ENCODE assay signal across 27 mouse cellular contexts in genomic region chr5:111301736-111302135, GRCm38 (mm10). TPM values are rescaled to one million over a fixed set of nuclear protein-coding genes. Genes with fewer than 3 reads are reported as not detected.
DNase-seq lines count a peak whose midpoint lies in the region; ATAC-seq and TF ChIP-seq lines count a peak whose summit lies in the region.
"Had no signal": no experiment of that assay in that cellular context is flagged by ENCODE, and none has a peak within 500 bp of the region (broad histone marks: within the 10 kb centered on the region; RNA-seq: fewer than 3 reads in every experiment).

No protein-coding gene starts in this region.

- no peak overlapping the region for H3K4me2 ChIP-seq in kidney, embryonic 16.5 days (replicated peaks; ENCODE audit: low read depth, low read length)
- H3K4me2 ChIP-seq: heart, embryonic 13.5 days; hindbrain, embryonic 15.5 days; limb, embryonic 12.5 days; liver, embryonic 12.5 days had no signal

- no peak for TF ChIP-seq RAD21 in MEL (IDR thresholded peaks at IDR 0.05; ENCODE audit: low read depth, low read length)

- peak overlapping the region; percentile 61 for H3K27ac ChIP-seq in kidney, adult 2 months (ENCODE audit: insufficient read depth, low read depth, low read length)
- no peak overlapping the region for H3K27ac ChIP-seq in kidney, embryonic 16.5 days (ENCODE audit: low read length)
- H3K27ac ChIP-seq in MEL (ENCODE audit: control insufficient read depth, low read depth, low read length): no peak overlapping the region
- H3K27ac ChIP-seq: heart, embryonic 13.5 days; hindbrain, embryonic 10.5 days; hindbrain, embryonic 15.5 days; left cerebral cortex, adult 2 months; limb, embryonic 12.5 days; liver, embryonic 12.5 days had no signal

- no peaks in the 10 kb centered on the region for H3K36me3 ChIP-seq in kidney, adult 2 months (ENCODE audit: control insufficient read depth, insufficient read depth, low read length)
- H3K36me3 ChIP-seq in kidney, embryonic 16.5 days (ENCODE audit: insufficient read depth, low read length): no peaks in the 10 kb centered on the region
- no peaks in the 10 kb centered on the region for H3K36me3 ChIP-seq in MEL (ENCODE audit: control insufficient read depth in 1 of 2, insufficient read depth in 2 of 2, low read length in 2 of 2)
- H3K36me3 ChIP-seq: heart, embryonic 13.5 days; hindbrain, embryonic 10.5 days; hindbrain, embryonic 15.5 days; limb, embryonic 12.5 days; liver, embryonic 12.5 days had no signal

- H3K27me3 ChIP-seq in kidney, adult 2 months (replicated peaks; ENCODE audit: control insufficient read depth, insufficient read depth, low read length): no peaks in the 10 kb centered on the region
- no peaks in the 10 kb centered on the region for H3K27me3 ChIP-seq in kidney, embryonic 16.5 days (ENCODE audit: insufficient read depth, low read length)
- no peaks in the 10 kb centered on the region for H3K27me3 ChIP-seq in MEL (ENCODE audit: control insufficient read depth in 1 of 2, insufficient read depth in 2 of 2, low read length in 2 of 2)
- H3K27me3 ChIP-seq: heart, embryonic 13.5 days; hindbrain, embryonic 15.5 days; limb, embryonic 12.5 days; Patski had no signal

- H3K9me3 ChIP-seq in kidney, embryonic 16.5 days (ENCODE audit: low read length): 0 out of 2 replicates have a peak, but pooled peaks cover 3% of the 10 kb centered on the region
- H3K9me3 ChIP-seq in MEL (replicated peaks; ENCODE audit: insufficient read depth, low read length): no peaks in the 10 kb centered on the region
- H3K9me3 ChIP-seq: hindbrain, embryonic 10.5 days; hindbrain, embryonic 15.5 days; liver, embryonic 12.5 days had no signal

- DNase-seq in kidney, adult 2 months: peak; percentile 43
- DNase-seq in 416B (ENCODE audit: low read depth): peak; percentile 33
- peak; percentile 43 for DNase-seq in MEL (ENCODE audit: low read depth, low spot score)
- DNase-seq in retina, embryonic 14.5 days (ENCODE audit: low spot score): no peak
- no peak for DNase-seq in layer of hippocampus, postnatal 25 days (ENCODE audit: extremely low spot score in 1 of 2, low spot score in 1 of 2)
- DNase-seq in urinary bladder, postnatal 10 days (ENCODE audit: low spot score): no peak
- DNase-seq: adrenal gland, postnatal 10 days; cerebellum, adult 11-12 months; cerebellum, postnatal 10 days; heart, postnatal 10 days; kidney, adult 18-20 months; kidney, postnatal 14 days; liver, postnatal 0 days; thymus, postnatal 14 days had no signal

- WGBS in kidney, adult 2 months: 37% methylated on average over 7 of the region's 7 CpGs
- 67% methylated on average over 7 of the region's 7 CpGs for WGBS in kidney, embryonic 16.5 days

- no peak for TF ChIP-seq EP300 in MEL (IDR thresholded peaks at IDR 0.05; ENCODE audit: low read depth in 1 of 2, low read length in 2 of 2)

- no peak overlapping the region for H3K4me3 ChIP-seq in kidney, adult 2 months (ENCODE audit: insufficient read depth, low read depth, low read length)
- H3K4me3 ChIP-seq in kidney, embryonic 16.5 days (ENCODE audit: low read length): no peak overlapping the region
- no peak overlapping the region for H3K4me3 ChIP-seq in MEL (ENCODE audit: control insufficient read depth in 1 of 2, insufficient read depth in 1 of 2, low read depth in 2 of 2, low read length in 2 of 2)
- H3K4me3 ChIP-seq: erythroblast, embryonic 14.5 days; heart, embryonic 13.5 days; hindbrain, embryonic 10.5 days; hindbrain, embryonic 15.5 days; left cerebral cortex, adult 2 months; limb, embryonic 12.5 days; liver, embryonic 12.5 days had no signal

- H3K79me2 ChIP-seq in MEL (ENCODE audit: control insufficient read depth, insufficient read depth, low read length, poor library complexity): no peaks in the 10 kb centered on the region

- peaks cover 11% of the 10 kb centered on the region; the same call in 1 of the 2 replicates for H3K4me1 ChIP-seq in kidney, adult 2 months (ENCODE audit: control insufficient read depth, insufficient read depth, low read length)
- H3K4me1 ChIP-seq in kidney, embryonic 16.5 days (ENCODE audit: insufficient read depth, low read length): no peaks in the 10 kb centered on the region
- no peaks in the 10 kb centered on the region for H3K4me1 ChIP-seq in MEL (ENCODE audit: control insufficient read depth in 1 of 2, insufficient read depth in 2 of 2, low read length in 2 of 2)
- H3K4me1 ChIP-seq: hindbrain, embryonic 15.5 days; liver, embryonic 12.5 days had no signal

- H3K9ac ChIP-seq in kidney, embryonic 16.5 days (replicated peaks; ENCODE audit: low read length): no peak overlapping the region
- no peak overlapping the region for H3K9ac ChIP-seq in MEL (ENCODE audit: control insufficient read depth, low read depth, low read length, poor library complexity, severe bottlenecking)
- H3K9ac ChIP-seq: heart, embryonic 13.5 days; hindbrain, embryonic 15.5 days; limb, embryonic 12.5 days; liver, embryonic 12.5 days; liver, postnatal 0 days had no signal

- no peak for TF ChIP-seq CTCF in kidney, adult 2 months (conservative IDR thresholded peaks at IDR 0.05; ENCODE audit: insufficient read depth, insufficient read length, low read depth, low read length)
- no peak for TF ChIP-seq CTCF in MEL (IDR thresholded peaks at IDR 0.05 in 2 of 3, conservative IDR thresholded peaks at IDR 0.05 in 1 of 3; ENCODE audit: control insufficient read depth in 1 of 3, insufficient read depth in 1 of 3, low read depth in 2 of 3, low read length in 3 of 3, poor library complexity in 1 of 3, severe bottlenecking in 1 of 3)

- TF ChIP-seq POLR2A in kidney, adult 2 months (IDR thresholded peaks at IDR 0.05; ENCODE audit: low read depth, low read length): no peak
- no peak for TF ChIP-seq POLR2A in MEL (IDR thresholded peaks at IDR 0.05; ENCODE audit: control insufficient read depth in 1 of 2, insufficient read depth in 1 of 2, low read depth in 1 of 2, low read length in 2 of 2, poor library complexity in 1 of 2)

- no peak for ATAC-seq in kidney, embryonic 16.5 days (ENCODE audit: low FRiP score, low TSS enrichment)
- ATAC-seq in hematopoietic stem cell, adult 5-6 weeks (replicated peaks in 1 of 2; ENCODE audit: insufficient read depth in 1 of 2, low FRiP score in 2 of 2, low TSS enrichment in 1 of 2, low read depth in 1 of 2, poor library complexity in 2 of 2, severe bottlenecking in 2 of 2): peak; percentile 75 to 82
- ATAC-seq: forebrain, embryonic 16.5 days; inflammation-experienced regulatory T-cells, adult 6 months; liver, embryonic 12.5 days; liver, postnatal 0 days; midbrain, embryonic 16.5 days; Patski had no signal

TF ChIP-seq in MEL, 35 proteins besides CTCF, POLR2A, EP300 and RAD21:
- TF ChIP-seq ZKSCAN1 (IDR thresholded peaks at IDR 0.05; ENCODE audit: low read depth, low read length) (no peak), ELF1 (IDR thresholded peaks at IDR 0.05; ENCODE audit: low read depth, low read length) (no peak), MYC (IDR thresholded peaks at IDR 0.05; ENCODE audit: low read depth, low read length) (no peak), MXI1 (IDR thresholded peaks at IDR 0.05; ENCODE audit: low read depth, low read length) (no peak), POLR2AphosphoS5 (IDR thresholded peaks at IDR 0.05; ENCODE audit: borderline replicate concordance, low read depth, low read length) (no peak), CHD1 (IDR thresholded peaks at IDR 0.05; ENCODE audit: low read depth, low read length) (no peak)

RNA-seq across cellular contexts. Expression of gene Pitpnb, which starts 28.8 kb away (rescaled TPM):
- 47.4 and 54.1 TPM in 2 replicates for polyA plus RNA-seq in kidney, adult 2 months (2012; rRNA removed)
- 112 and 114 TPM in 2 replicates for polyA plus RNA-seq in kidney, embryonic 16.5 days (2015; fragmentation: Nextera tagmentation; extraction: Ambion mirVana)
- total RNA-seq in MEL (2012; rRNA removed): 21.8 and 22.8 TPM in 2 replicates
- polyA plus RNA-seq in MEL (2012; ENCODE audit: insufficient read depth in 1 of 2, insufficient read length in 2 of 2, low read depth in 1 of 2, low replicate concordance in 2 of 2, missing spikeins in 1 of 2): 100 to 1,000 TPM in 1 of 2 experiments, 10 to 100 TPM in 1; 88.5 to 111 TPM
- 18.9 and 27.7 TPM in 2 replicates for total RNA-seq in hematopoietic stem cell, adult 5-6 weeks (2017)
- 10 to 100 TPM; 75.8 to 79.9 TPM for total RNA-seq in layer of hippocampus, postnatal 25 days (2021)

Comparison
In these comparisons a context has a peak if more than half of its experiments do, and no peak if none do; other contexts are left out.
1. DNase-seq: peak in kidney, adult 2 months (single experiment), 416B (single experiment) and MEL (single experiment); none in retina, embryonic 14.5 days (single experiment), layer of hippocampus, postnatal 25 days (0 of 2) and urinary bladder, postnatal 10 days (single experiment).